Mouse (Mus musculus): Measurements from ENCODE around the gene Myl6b.

DNA sequence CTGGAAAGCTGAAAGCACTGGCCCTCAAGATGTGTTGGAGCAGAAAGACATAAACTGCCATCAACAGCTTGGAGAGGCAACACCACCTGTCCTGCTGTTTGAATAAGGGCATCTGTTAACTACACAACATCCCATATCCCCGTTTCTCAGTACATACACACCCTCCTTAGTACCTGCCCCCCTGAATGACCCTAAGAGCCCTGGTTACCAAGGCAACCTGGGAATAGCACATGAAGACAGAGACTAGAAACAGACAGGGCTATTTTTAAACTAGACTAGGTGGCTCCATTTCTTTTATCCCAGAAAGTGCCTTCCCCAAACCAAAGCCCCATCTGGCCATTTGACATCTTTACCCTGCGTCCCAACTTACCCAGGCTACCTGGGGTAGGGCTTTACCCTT, 44.6 kb upstream of the Myl6b start:
- TF ChIP-seq POLR2A (IDR thresholded peaks at IDR 0.05; ENCODE audit: borderline replicate concordance, extremely low read depth, insufficient read depth, insufficient read length, poor library complexity, severe bottlenecking) (no peak), CTCF (IDR thresholded peaks at IDR 0.05; ENCODE audit: borderline replicate concordance, extremely low read depth, insufficient read depth, insufficient read length) (no peak)
